Mouse (Mus musculus) 3T3-L1 (cell line): ENCODE results near the gene Gng5.

Experiments
- DNase-seq: peaks from one replicate; pipeline ENCODE4 v3.0.0-alpha.2; 2015; ENCODE audit warnings: low read depth, low spot score

The Gng5 gene

GRCm38 (mm10) chr3:146540521-146541273, 41.1 kb downstream of the Gng5 start:
- DNase-seq, result peak; percentile 12

DNA sequence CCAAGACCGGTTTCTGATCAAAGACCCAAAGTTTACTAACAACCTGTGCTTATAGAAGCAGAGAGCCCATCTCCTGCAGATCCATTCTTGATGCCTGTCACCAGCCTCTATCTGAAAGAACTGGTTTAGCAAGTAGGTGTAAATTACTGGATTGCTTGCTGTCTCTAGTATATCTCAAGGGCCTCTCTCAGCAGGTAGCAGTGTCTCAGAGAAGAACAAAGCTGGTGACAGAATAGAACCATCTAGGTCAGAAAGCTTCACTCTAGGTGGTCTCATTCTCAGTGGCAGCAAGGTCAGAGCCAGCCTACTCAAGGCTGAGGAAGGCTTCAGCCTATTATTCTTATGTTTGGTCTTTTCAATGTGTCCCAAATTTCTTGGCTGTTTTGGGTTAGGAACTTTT, 44.0 kb downstream of the Gng5 start:
- no peak for DNase-seq

- DNase-seq, result no peak
Observed at GRCm38 (mm10) chr3:146554816-146555215, 55.2 kb downstream of the Gng5 start.
